Comparison of ENCODE assay signal across 8 mouse cellular contexts in genomic region chr8:71671549-71671965, GRCm38 (mm10). TPM values are rescaled to one million over a fixed set of nuclear protein-coding genes. Genes with fewer than 3 reads are reported as not detected.
DNase-seq lines count a peak whose midpoint lies in the region; ATAC-seq and TF ChIP-seq lines count a peak whose summit lies in the region.

Unc13a (minus strand) TSS chr8:71671757.

- peaks cover 18% of the 10 kb centered on the region for H3K27me3 ChIP-seq in forebrain, embryonic 11.5 days (ENCODE audit: control insufficient read depth, insufficient read depth, low read length)
- peaks cover 4% of the 10 kb centered on the region for H3K27me3 ChIP-seq in heart, embryonic 16.5 days (ENCODE audit: control insufficient read depth, insufficient read depth, low read length)
- peaks cover 32% of the 10 kb centered on the region for H3K27me3 ChIP-seq in liver, embryonic 14.5 days (ENCODE audit: control insufficient read depth, insufficient read depth, low read length)
- H3K27me3 ChIP-seq in stomach, embryonic 15.5 days (replicated peaks): peaks cover 21% of the 10 kb centered on the region; the same call in 1 of the 2 replicates

- peaks cover 19% of the 10 kb centered on the region for H3K4me1 ChIP-seq in forebrain, embryonic 11.5 days (replicated peaks; ENCODE audit: control insufficient read depth, insufficient read depth, low read length)
- H3K4me1 ChIP-seq in heart, embryonic 16.5 days (ENCODE audit: control insufficient read depth, insufficient read depth, low read length): peaks cover 39% of the 10 kb centered on the region
- H3K4me1 ChIP-seq in liver, embryonic 14.5 days (replicated peaks; ENCODE audit: control insufficient read depth in 2 of 2, insufficient read depth in 2 of 2, low read length in 1 of 2): peaks cover 4 to 14% of the 10 kb centered on the region in 2 experiments
- peaks cover 26% of the 10 kb centered on the region for H3K4me1 ChIP-seq in stomach, embryonic 15.5 days

- no peaks in the 10 kb centered on the region for H3K36me3 ChIP-seq in forebrain, embryonic 11.5 days (ENCODE audit: control insufficient read depth, insufficient read depth, low read length)
- H3K36me3 ChIP-seq in heart, embryonic 16.5 days (ENCODE audit: control insufficient read depth, insufficient read depth): no peaks in the 10 kb centered on the region
- H3K36me3 ChIP-seq in liver, embryonic 14.5 days (replicated peaks; ENCODE audit: control insufficient read depth, insufficient read depth, low read depth): no peaks in the 10 kb centered on the region
- H3K36me3 ChIP-seq in stomach, embryonic 15.5 days: no peaks in the 10 kb centered on the region

- ATAC-seq in forebrain, embryonic 11.5 days (replicated peaks; ENCODE audit: low FRiP score): peak; percentile 68
- ATAC-seq in heart, embryonic 16.5 days (replicated peaks; ENCODE audit: extremely low read depth, insufficient read depth, low FRiP score): peak; percentile 49
- peak; percentile 61 for ATAC-seq in liver, embryonic 14.5 days (ENCODE audit: insufficient read depth)
- ATAC-seq in stomach, embryonic 15.5 days (ENCODE audit: insufficient read depth, low FRiP score, low read depth): peak; percentile 51; the same call in 1 of the 2 replicates

- H3K27ac ChIP-seq in forebrain, embryonic 11.5 days (ENCODE audit: low read depth, low read length): peak within 1 kb of the TSS; percentile 25; the same call in 1 of the 2 replicates
- H3K27ac ChIP-seq in heart, embryonic 16.5 days (ENCODE audit: low read length): peak within 1 kb of the TSS; percentile 66
- H3K27ac ChIP-seq in liver, embryonic 14.5 days: no peak within 1 kb of the TSS
- H3K27ac ChIP-seq in stomach, embryonic 15.5 days: no peak within 1 kb of the TSS

- no peak for TF ChIP-seq CTCF in liver, embryonic 14.5 days (IDR thresholded peaks at IDR 0.05; ENCODE audit: low read depth)

- H3K9ac ChIP-seq in forebrain, embryonic 11.5 days (ENCODE audit: low read length): peak within 1 kb of the TSS; percentile 53
- H3K9ac ChIP-seq in heart, embryonic 16.5 days (ENCODE audit: low read length): peak within 1 kb of the TSS; percentile 64
- H3K9ac ChIP-seq in liver, embryonic 14.5 days (replicated peaks): no peak within 1 kb of the TSS
- 0 out of 2 replicates have a peak within 1 kb of the TSS, but pooled peaks have one; percentile 8 for H3K9ac ChIP-seq in stomach, embryonic 15.5 days

- no peak for TF ChIP-seq EP300 in liver, embryonic 14.5 days (IDR thresholded peaks at IDR 0.05; ENCODE audit: low read depth)

- peak within 1 kb of the TSS; percentile 96 for H3K4me2 ChIP-seq in forebrain, embryonic 11.5 days (ENCODE audit: low read depth, low read length, severe bottlenecking)
- H3K4me2 ChIP-seq in heart, embryonic 16.5 days (ENCODE audit: low read depth, low read length): peak within 1 kb of the TSS; percentile 90
- peak within 1 kb of the TSS; percentile 66 for H3K4me2 ChIP-seq in liver, embryonic 14.5 days (ENCODE audit: low read depth)
- peak within 1 kb of the TSS; percentile 92 for H3K4me2 ChIP-seq in stomach, embryonic 15.5 days

- WGBS in forebrain, embryonic 11.5 days: under 1% methylated on average over 42 of the region's 42 CpGs
- WGBS in heart, embryonic 16.5 days: under 1% methylated on average over 42 of the region's 42 CpGs
- WGBS in liver, embryonic 14.5 days (ENCODE audit: insufficient replicate concordance): under 1% methylated on average over 42 of the region's 42 CpGs
- 0% methylated on average over 42 of the region's 42 CpGs for WGBS in stomach, embryonic 15.5 days

- H3K4me3 ChIP-seq in forebrain, embryonic 11.5 days (ENCODE audit: low read depth, low read length): peak within 1 kb of the TSS; percentile 61
- peak within 1 kb of the TSS; percentile 62 for H3K4me3 ChIP-seq in heart, embryonic 16.5 days (ENCODE audit: low read length)
- peak within 1 kb of the TSS; percentile 43 to 51 for H3K4me3 ChIP-seq in liver, embryonic 14.5 days (ENCODE audit: insufficient read depth in 1 of 2, low read depth in 2 of 2, low read length in 2 of 2)
- H3K4me3 ChIP-seq in stomach, embryonic 15.5 days (replicated peaks): peak within 1 kb of the TSS; percentile 46

- DNase-seq in CD8-positive naive resting alpha-beta T cell, adult 2 months (ENCODE audit: low read depth in 2 of 2, low spot score in 2 of 2): peak; percentile 88 to 89
- DNase-seq in c-Kit-positive CD71-negative TER-119-negative erythroid progenitor cells, embryonic 14.5 days (ENCODE audit: low read depth): peak; percentile 73
- DNase-seq in forebrain, embryonic 11.5 days (ENCODE audit: low spot score): peak; percentile 95
- DNase-seq in kidney, postnatal 25 days: peak; percentile 91 to 92
- DNase-seq in liver, embryonic 14.5 days (ENCODE audit: low read depth in 3 of 3, low spot score in 3 of 3): peak; percentile 64 to 65 (median 64)
- DNase-seq in neural tube, embryonic 10.5 days (ENCODE audit: extremely low spot score, low spot score): peak; percentile 95

- no peaks in the 10 kb centered on the region for H3K9me3 ChIP-seq in forebrain, embryonic 11.5 days (ENCODE audit: control insufficient read depth, low read length)
- H3K9me3 ChIP-seq in heart, embryonic 16.5 days (replicated peaks; ENCODE audit: control insufficient read depth, low read length): no peaks in the 10 kb centered on the region
- no peaks in the 10 kb centered on the region for H3K9me3 ChIP-seq in liver, embryonic 14.5 days (ENCODE audit: control insufficient read depth, low read length)
- no peaks in the 10 kb centered on the region for H3K9me3 ChIP-seq in stomach, embryonic 15.5 days

RNA-seq across cellular contexts. Expression of gene Unc13a, which starts in this region (rescaled TPM):
- 6.5 and 6.6 TPM in 2 replicates for polyA plus RNA-seq in forebrain, embryonic 11.5 days (2014; fragmentation: Nextera tagmentation; extraction: Ambion mirVana)
- polyA plus RNA-seq in heart, embryonic 16.5 days (2015; fragmentation: Nextera tagmentation; extraction: Ambion mirVana): 0.47 and 0.72 TPM in 2 replicates
- 0.13 and 0.15 TPM in 2 replicates for polyA plus RNA-seq in liver, embryonic 14.5 days (2012; rRNA removed)
- 0.18 and 0.34 TPM in 2 replicates for polyA plus RNA-seq in liver, embryonic 14.5 days (2014; fragmentation: Nextera tagmentation; extraction: Ambion mirVana)
- polyA plus RNA-seq in stomach, embryonic 15.5 days (2015; fragmentation: Nextera tagmentation; extraction: Ambion mirVana): 1.1 TPM in 2 replicates

Comparison
In these comparisons a context has a peak if more than half of its experiments do, and no peak if none do; other contexts are left out.
1. Peak in ATAC-seq, H3K4me3 ChIP-seq, H3K27ac ChIP-seq, H3K9ac ChIP-seq and H3K4me2 ChIP-seq in heart, embryonic 16.5 days; RNA of the gene not detected or under 1 TPM.
2. Peak in DNase-seq, ATAC-seq, H3K4me3 ChIP-seq and H3K4me2 ChIP-seq in liver, embryonic 14.5 days; RNA of the gene not detected or under 1 TPM.